Mouse (Mus musculus) lung, adult 2 months (tissue): Measurements from ENCODE around the gene Dnajc5.

Experiments
- CTCF ChIP-seq: fragments of 200-500 bp; IDR thresholded peaks from 2 replicates; pipeline ENCODE4 v1.5.1; 2011; ENCODE audit warnings: mild to moderate bottlenecking, low read length, control low read depth; ENCODE audit not compliant: insufficient read depth
- POLR2A ChIP-seq: fragments of 200-500 bp; IDR thresholded peaks from 2 replicates; pipeline ENCODE4 v1.6.1; 2011; ENCODE audit warnings: low read depth, mild to moderate bottlenecking, control low read depth, low read length, borderline replicate concordance; ENCODE audit errors: extremely low read depth

DNA sequence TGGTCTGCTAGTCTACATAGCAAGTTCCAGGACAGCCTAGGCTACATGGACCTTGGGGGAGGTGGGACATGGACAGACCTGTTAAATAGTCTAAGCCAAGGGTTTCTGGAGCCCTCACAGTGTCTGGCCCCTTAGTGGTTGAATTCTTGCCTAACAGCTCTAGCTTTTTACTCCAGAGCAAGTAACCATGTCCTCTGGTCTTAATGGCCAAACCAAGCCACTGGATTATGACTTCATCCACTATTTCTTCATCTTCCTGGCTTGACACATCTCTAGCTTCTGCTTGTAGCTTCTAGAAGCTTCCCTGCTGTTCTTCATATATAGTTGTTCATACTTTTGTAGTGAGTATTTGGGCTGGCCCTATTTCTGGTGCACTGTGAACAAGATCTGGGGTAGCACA lies 33.5 kb downstream of the Dnajc5 start:
- no peak for TF ChIP-seq POLR2A
- TF ChIP-seq CTCF, result no peak
